Mouse (Mus musculus): Measurements from ENCODE around the gene Selplg. TPM values are rescaled to one million over a fixed set of nuclear protein-coding genes. Genes with fewer than 3 reads are reported as not detected.
"Not testable (repeated sequence)": the region's sequence is repeated elsewhere in the genome, so short reads cannot be mapped to it uniquely, and the experiment has no call there.

The Selplg gene
- polyA plus RNA-seq, 1 experiment from 2014 or later, result 1.4 TPM

DNA sequence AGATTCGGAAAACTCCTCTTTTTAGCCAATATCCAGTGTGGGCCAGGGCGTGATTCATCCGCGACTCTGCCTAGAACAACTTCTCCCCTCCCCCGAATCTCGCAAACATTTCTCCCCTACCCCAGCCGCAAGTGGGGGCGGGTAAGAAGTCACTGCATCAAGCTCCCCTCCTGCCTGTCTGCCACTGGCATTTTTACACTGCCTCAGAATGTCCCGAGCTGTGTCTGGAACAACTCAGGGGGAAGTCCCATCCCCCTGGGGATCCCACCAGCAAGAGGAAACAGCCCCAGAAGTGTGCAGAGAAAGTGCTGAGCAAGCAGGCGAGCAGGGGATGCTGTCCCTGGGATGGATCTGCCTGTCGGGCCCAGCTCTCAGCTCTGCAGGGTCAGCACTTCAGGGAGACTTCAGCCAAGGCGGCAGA is 48.9 kb downstream of the Selplg start:
- H3K36me3 ChIP-seq, result peaks cover 3% of the 10 kb centered on the region; the same call in 1 of the 2 replicates
- H3K4me1 ChIP-seq, result no peaks in the 10 kb centered on the region
- H3K4me3 ChIP-seq, result no peak overlapping the region
- H3K9ac ChIP-seq (replicated peaks), result no peak overlapping the region
- no peaks in the 10 kb centered on the region for H3K9me3 ChIP-seq
- H3K27ac ChIP-seq (replicated peaks), result no peak overlapping the region
- 22% methylated on average over 12 of the region's 12 CpGs for WGBS
- ATAC-seq (ENCODE audit: low FRiP score, low read depth), result no peak
- H3K27me3 ChIP-seq, result peaks cover 24% of the 10 kb centered on the region
- H3K4me2 ChIP-seq (replicated peaks), result no peak overlapping the region

DNA sequence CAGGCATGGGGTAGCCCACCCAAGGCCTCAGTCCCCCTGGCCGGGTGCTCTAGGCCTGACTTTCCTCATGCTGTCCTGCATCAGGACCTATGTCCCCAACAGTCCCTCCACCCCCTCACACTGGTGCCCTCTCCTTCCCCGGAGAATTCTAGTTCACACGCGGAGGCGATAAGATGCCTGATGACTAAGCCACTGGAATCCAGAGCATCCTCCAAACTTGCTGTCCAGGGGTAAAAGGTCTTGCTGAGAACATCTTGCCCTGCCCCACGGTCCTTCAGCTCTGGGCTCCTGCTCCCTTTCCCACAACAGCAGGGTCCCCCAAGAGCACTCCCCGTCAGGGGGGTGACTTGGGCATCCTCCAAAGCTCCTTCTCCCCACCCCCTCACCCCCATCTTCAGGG is 49.8 kb downstream of the Selplg start:
- no peak overlapping the region for H3K9ac ChIP-seq (replicated peaks)
- H3K27me3 ChIP-seq, result peaks cover 24% of the 10 kb centered on the region
- 88% methylated on average over 7 of the region's 7 CpGs for WGBS
- H3K4me2 ChIP-seq (replicated peaks), result no peak overlapping the region
- ATAC-seq (ENCODE audit: low FRiP score, low read depth), result no peak
- H3K27ac ChIP-seq (replicated peaks), result no peak overlapping the region
- no peaks in the 10 kb centered on the region for H3K9me3 ChIP-seq
- no peak overlapping the region for H3K4me3 ChIP-seq
- peaks cover 10% of the 10 kb centered on the region for H3K36me3 ChIP-seq
- no peaks in the 10 kb centered on the region for H3K4me1 ChIP-seq

DNA sequence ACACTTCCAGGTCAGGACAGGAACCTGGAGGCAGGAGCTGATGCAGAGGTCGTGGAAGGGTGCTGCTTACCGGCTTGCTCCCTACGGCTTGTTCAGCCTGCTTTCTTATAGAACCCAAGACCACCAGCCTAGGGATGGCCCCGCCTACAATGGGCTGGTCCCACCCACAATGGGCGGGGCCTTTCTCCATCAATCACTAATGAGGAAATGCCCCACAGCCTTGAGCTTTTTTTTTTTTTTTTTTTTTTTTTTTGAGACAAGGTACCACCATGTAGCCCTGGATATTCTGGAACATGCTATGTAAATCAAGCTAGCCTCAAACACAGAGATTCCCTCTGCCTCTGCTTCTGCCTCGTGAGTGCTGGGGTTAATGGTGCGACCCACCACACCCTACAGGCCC is 50.6 kb downstream of the Selplg start:
- H3K4me2 ChIP-seq (replicated peaks), result no peak overlapping the region
- H3K9me3 ChIP-seq, result no peaks in the 10 kb centered on the region
- H3K4me3 ChIP-seq, result no peak overlapping the region
- H3K27ac ChIP-seq (replicated peaks), result no peak overlapping the region
- H3K36me3 ChIP-seq, result peaks cover 16% of the 10 kb centered on the region
- H3K4me1 ChIP-seq, result no peaks in the 10 kb centered on the region
- WGBS, result 80% methylated on average over 7 of the region's 7 CpGs
- H3K9ac ChIP-seq (replicated peaks), result no peak overlapping the region
- no peak for ATAC-seq (ENCODE audit: low FRiP score, low read depth)
- peaks cover 24% of the 10 kb centered on the region for H3K27me3 ChIP-seq

DNA sequence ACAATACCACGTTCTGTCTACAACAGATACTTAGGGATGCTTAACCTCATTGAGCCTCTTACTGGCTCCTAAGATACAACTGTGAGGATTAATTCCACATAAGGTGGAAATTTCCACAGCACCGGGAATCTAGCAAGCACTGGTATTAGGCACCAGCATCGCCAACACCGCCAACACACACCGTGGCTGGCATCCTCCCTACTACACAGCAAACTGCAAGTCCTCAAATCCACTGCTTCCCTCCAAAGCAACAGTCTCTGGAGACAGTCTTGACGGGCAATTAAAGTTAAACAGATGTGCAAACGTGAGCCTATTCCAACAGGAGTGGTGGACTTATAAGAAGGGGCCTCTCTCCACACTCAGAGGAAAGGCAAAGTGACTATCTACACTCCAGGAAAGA is 51.2 kb downstream of the Selplg start:
- 81% methylated on average over 7 of the region's 7 CpGs for WGBS
- no peak overlapping the region for H3K27ac ChIP-seq (replicated peaks)
- ATAC-seq (ENCODE audit: low FRiP score, low read depth), result no peak
- H3K9me3 ChIP-seq, result no peaks in the 10 kb centered on the region
- H3K4me2 ChIP-seq (replicated peaks), result no peak overlapping the region
- H3K4me3 ChIP-seq, result no peak overlapping the region
- H3K36me3 ChIP-seq, result peaks cover 22% of the 10 kb centered on the region
- peaks cover 24% of the 10 kb centered on the region for H3K27me3 ChIP-seq
- H3K4me1 ChIP-seq, result no peaks in the 10 kb centered on the region
- H3K9ac ChIP-seq (replicated peaks), result no peak overlapping the region

DNA sequence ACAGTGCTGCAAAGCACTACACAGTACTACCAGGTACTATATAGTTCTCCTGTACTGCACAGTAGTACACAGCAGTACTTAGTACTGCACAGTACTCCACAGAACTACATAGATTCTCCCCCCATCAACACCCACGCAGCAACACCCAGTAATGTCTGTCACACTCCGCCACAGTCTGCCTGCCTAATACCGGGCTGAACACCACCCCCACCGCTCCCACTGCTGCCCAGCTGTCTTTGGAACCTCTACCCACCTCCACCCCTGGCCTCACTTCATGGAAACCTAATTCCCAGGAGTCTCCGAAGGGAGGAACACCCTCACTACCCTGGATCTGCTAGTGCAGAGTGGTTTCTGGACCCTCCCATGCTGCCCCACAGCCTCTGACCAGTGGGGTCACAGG is 51.7 kb downstream of the Selplg start:
- no peaks in the 10 kb centered on the region for H3K9me3 ChIP-seq
- WGBS, result 93% methylated on average over 5 of the region's 5 CpGs
- peaks cover 24% of the 10 kb centered on the region for H3K27me3 ChIP-seq
- no peak overlapping the region for H3K4me2 ChIP-seq (replicated peaks)
- peaks cover 27% of the 10 kb centered on the region for H3K36me3 ChIP-seq
- no peak overlapping the region for H3K27ac ChIP-seq (replicated peaks)
- no peak for ATAC-seq (ENCODE audit: low FRiP score, low read depth)
- no peaks in the 10 kb centered on the region for H3K4me1 ChIP-seq
- H3K4me3 ChIP-seq, result no peak overlapping the region
- H3K9ac ChIP-seq (replicated peaks), result no peak overlapping the region

DNA sequence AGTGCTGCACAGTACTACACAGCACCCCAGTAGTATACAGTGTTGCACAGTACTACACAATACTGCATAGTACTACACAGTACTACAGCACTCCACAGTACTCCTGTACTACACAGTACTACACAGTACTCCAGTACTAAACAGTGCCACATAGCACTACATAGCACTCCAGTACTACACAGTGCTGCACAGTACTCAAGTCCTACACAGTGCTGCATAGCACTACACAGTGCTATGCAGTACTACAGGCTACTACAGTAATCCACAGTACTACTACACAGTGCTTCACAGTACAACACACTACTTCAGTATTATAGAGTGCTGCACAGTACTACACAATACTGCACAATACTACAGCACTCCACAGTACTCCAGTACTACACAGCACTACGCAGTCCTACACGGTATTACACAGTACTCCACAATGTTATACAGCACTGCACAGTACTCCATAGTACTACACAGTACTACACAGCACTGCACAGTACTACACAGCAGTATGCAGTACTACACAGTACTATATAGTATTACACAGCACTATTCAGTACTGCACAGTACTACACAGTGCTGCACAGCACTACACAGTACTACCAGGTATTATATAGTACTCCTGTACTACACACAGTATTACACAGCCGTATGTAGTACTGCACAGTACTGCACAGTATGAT is 52.2 kb downstream of the Selplg start:
- no peak overlapping the region for H3K4me2 ChIP-seq (replicated peaks)
- 97% methylated on average over 3 of the region's 3 CpGs for WGBS
- no peak overlapping the region for H3K4me3 ChIP-seq
- H3K27ac ChIP-seq (replicated peaks), result no peak overlapping the region
- no peak overlapping the region for H3K9ac ChIP-seq (replicated peaks)
- peak; percentile 16; the same call in 1 of the 2 replicates for ATAC-seq (ENCODE audit: low FRiP score, low read depth)
- no peaks in the 10 kb centered on the region for H3K4me1 ChIP-seq
- peaks cover 24% of the 10 kb centered on the region for H3K27me3 ChIP-seq
- no peaks in the 10 kb centered on the region for H3K9me3 ChIP-seq
- peaks cover 32% of the 10 kb centered on the region for H3K36me3 ChIP-seq

DNA sequence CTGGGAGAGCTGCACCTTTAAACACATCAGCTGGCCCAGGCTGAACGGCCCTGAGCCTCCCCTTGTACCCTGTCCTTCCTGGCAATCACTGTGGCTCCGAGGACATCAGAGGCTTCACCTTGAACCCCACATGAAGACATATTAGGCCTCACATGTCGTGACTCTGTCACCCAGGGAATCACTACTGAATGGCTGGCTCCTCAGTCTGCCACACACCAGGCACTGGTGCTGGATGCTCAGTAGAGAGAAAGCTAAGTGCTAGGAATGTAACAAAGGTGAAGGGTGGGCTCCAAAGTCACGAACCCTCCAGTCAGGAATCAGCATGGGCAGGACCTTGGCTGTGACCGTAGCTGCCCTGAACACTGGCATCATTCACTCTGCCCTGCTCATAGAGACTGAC is 52.9 kb downstream of the Selplg start:
- ATAC-seq (ENCODE audit: low FRiP score, low read depth), result no peak
- 86% methylated on average over 5 of the region's 5 CpGs for WGBS
- Histone ChIP-seq H3K4me3 (no peak overlapping the region), H3K9ac (replicated peaks) (no peak overlapping the region), H3K9me3 (no peaks in the 10 kb centered on the region), H3K4me1 (no peaks in the 10 kb centered on the region), H3K4me2 (replicated peaks) (no peak overlapping the region), H3K27ac (replicated peaks) (no peak overlapping the region), H3K27me3 (peaks cover 23% of the 10 kb centered on the region), H3K36me3 (peaks cover 39% of the 10 kb centered on the region)

DNA sequence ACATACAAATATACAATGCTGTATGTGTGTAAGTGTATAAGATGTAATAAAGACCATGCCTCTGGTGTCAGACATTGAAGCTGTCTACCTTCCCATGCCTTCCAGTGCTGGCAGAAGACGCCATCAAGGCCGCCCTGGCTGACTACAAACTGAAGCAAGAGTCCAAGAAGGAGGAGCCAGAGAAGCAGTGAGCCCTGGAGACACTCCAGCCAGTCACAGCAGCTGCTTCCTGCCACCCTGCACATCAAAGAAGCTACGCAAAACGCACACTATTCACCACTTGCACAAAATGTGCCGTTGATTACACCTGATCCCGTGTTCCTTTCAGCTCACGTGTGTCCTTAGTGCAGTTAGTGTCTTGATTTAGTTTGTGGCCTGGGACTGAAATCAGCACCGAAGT is 54.7 kb downstream of the Selplg start:
- ATAC-seq (ENCODE audit: low FRiP score, low read depth); H3K4me3 ChIP-seq; H3K27me3 ChIP-seq; H3K4me2 ChIP-seq (replicated peaks); H3K27ac ChIP-seq (replicated peaks); H3K9ac ChIP-seq (replicated peaks); H3K9me3 ChIP-seq: not testable (repeated sequence)
- 92% methylated on average over 8 of the region's 8 CpGs for WGBS
- Histone ChIP-seq H3K36me3 (peaks cover 43% of the 10 kb centered on the region), H3K4me1 (peaks cover 11% of the 10 kb centered on the region)

DNA sequence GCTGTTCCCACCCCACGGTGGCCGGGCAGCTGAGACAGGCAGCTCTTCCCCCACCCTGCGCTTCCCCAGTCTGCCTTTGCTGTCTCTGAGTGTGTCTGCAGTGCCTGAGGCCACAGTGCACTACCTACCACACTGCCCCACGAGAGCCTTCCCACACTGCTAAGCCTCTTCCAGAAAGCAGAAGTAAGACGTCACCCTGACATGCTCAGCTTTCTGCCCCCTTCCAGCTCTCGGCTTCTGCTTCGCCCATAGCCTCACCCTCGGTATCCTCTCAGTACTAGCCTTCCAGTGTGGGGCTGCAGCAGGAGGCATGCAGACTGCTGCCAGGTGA is 55.6 kb downstream of the Selplg start:
- Histone ChIP-seq H3K27me3 (no peaks in the 10 kb centered on the region), H3K36me3 (peaks cover 43% of the 10 kb centered on the region), H3K4me2 (replicated peaks) (no peak overlapping the region), H3K4me1 (peaks cover 11% of the 10 kb centered on the region), H3K4me3 (no peak overlapping the region), H3K9ac (replicated peaks) (no peak overlapping the region), H3K27ac (replicated peaks) (no peak overlapping the region), H3K9me3 (no peaks in the 10 kb centered on the region)
- no peak for ATAC-seq (ENCODE audit: low FRiP score, low read depth)
- WGBS, result 83% methylated on average over 8 of the region's 8 CpGs

DNA sequence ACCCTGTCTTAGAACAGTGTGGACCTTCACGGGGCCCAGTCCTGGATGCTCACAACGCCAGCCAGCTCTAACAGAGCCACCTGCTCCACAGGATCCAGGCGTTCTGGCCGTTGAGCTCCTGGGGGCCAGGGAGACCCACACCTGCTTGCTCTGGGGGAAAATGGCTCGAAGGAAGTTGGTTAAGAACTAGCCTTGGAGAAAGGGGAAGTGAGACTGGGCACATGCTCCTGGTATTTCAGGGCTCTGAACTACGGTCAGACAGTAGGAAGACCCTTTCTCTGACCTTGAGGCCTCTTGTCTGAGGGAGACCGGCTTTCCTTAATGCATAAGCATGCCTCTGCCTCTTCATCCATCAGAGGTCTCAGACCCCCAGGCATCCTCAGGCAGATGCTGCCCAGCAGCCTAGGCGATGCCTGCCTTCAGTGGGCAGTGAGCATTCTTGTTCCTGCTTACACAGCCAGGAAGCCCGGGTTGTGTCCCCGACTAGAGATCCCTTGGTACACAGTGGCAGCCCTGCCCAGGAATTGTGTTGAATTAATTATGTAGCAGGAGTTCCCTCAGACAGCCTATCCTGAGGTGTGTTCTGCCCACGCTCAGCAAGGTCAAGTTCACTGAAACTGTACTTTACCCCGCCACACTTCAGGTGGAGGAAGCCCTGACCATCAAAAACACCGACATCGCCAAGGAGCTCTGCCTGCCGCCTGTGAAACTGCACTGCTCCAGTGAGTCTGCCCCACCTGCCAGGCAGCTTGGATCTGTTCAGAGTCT is 56.1 kb downstream of the Selplg start:
- no peak overlapping the region for H3K9ac ChIP-seq (replicated peaks)
- no peak for ATAC-seq (ENCODE audit: low FRiP score, low read depth)
- peaks cover 43% of the 10 kb centered on the region for H3K36me3 ChIP-seq
- 95% methylated on average over 15 of the region's 15 CpGs for WGBS
- peaks cover 11% of the 10 kb centered on the region for H3K4me1 ChIP-seq
- H3K9me3 ChIP-seq, result no peaks in the 10 kb centered on the region
- H3K27ac ChIP-seq (replicated peaks), result no peak overlapping the region
- no peaks in the 10 kb centered on the region for H3K27me3 ChIP-seq
- no peak overlapping the region for H3K4me2 ChIP-seq (replicated peaks)
- no peak overlapping the region for H3K4me3 ChIP-seq

DNA sequence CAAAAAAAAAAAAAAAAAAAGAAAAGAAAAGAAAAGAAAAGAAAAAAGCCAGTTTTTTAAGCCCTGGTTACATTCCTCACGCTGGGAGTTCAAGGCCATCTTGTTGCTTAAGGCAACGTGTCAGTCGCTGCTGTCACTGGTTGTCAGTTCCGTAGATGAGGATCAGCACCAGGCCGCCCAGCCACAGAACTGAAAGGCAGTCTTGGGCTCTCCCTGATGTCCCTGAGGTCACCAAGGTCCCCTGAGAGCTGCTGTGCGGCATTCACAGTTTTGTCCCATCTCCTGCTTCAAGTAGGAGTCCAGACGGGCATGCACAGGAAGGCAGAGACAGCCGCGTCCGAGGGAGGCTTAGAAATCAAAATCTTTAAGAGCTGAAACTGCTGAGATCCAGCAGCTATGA is 56.9 kb downstream of the Selplg start:
- WGBS, result 93% methylated on average over 10 of the region's 10 CpGs
- H3K9ac ChIP-seq (replicated peaks), result no peak overlapping the region
- no peak for ATAC-seq (ENCODE audit: low FRiP score, low read depth)

DNA sequence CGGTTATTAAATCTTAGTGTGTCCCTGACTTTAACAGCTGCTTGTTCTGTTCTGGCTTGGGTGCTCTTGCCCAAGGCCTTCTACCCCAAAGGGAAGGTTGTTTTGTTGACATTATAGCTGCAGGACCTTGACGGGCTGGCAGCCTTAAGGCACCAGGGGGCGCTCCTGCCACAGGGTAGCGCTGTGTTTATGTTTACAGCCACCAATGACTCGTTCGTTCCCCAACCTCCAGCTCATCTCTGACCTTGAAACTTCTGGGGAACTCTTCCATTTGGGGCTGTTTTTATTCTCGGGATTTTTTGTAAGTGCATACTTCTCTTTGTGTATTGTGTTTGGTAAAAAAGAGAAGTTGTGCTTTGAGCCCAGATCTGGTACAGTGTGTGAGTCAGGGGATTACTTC is 58.8 kb downstream of the Selplg start:
- H3K36me3 ChIP-seq, result peaks cover 45% of the 10 kb centered on the region

More for the DNA sequence above, 56.9 kb downstream of the Selplg start:
- Histone ChIP-seq H3K4me2 (replicated peaks) (no peak overlapping the region), H3K4me3 (no peak overlapping the region), H3K36me3 (peaks cover 43% of the 10 kb centered on the region), H3K9me3 (no peaks in the 10 kb centered on the region), H3K27ac (replicated peaks) (no peak overlapping the region), H3K27me3 (no peaks in the 10 kb centered on the region), H3K4me1 (peaks cover 14% of the 10 kb centered on the region)

More for the DNA sequence above, 58.8 kb downstream of the Selplg start:
- WGBS, result 1% methylated on average over 7 of the region's 7 CpGs
- Histone ChIP-seq H3K9ac (replicated peaks) (peak overlapping the region; percentile 76), H3K9me3 (no peaks in the 10 kb centered on the region), H3K27me3 (no peaks in the 10 kb centered on the region), H3K4me1 (peaks cover 26% of the 10 kb centered on the region), H3K27ac (replicated peaks) (no peak overlapping the region), H3K4me2 (replicated peaks) (peak overlapping the region; percentile 96), H3K4me3 (peak overlapping the region; percentile 100)
- no peak for ATAC-seq (ENCODE audit: low FRiP score, low read depth)
